Mouse (Mus musculus) cerebellum, adult 2 months (tissue): ENCODE results near the gene Mylk3. TPM values are rescaled to one million over a fixed set of nuclear protein-coding genes. Genes with fewer than 3 reads are reported as not detected.

Source experiments
- DNase-seq, 2 experiments: peaks; one replicate each; pipeline ENCODE4 v3.0.0; 2021
- H3K27ac ChIP-seq: fragments of 200-500 bp; 2 replicates; pipeline ENCODE4 v1.5.1; 2012; ENCODE audit warnings: low read length, control low read depth, inconsistent platforms; ENCODE audit not compliant: insufficient read depth
- H3K27me3 ChIP-seq: fragments of 200-500 bp; 2 replicates; pipeline ENCODE4 v1.6.1; 2012; ENCODE audit warnings: inconsistent platforms, mild to moderate bottlenecking, low read length, moderate library complexity; ENCODE audit not compliant: control insufficient read depth, insufficient read depth
- H3K4me1 ChIP-seq: fragments of 200-500 bp; 2 replicates; pipeline ENCODE4 v1.6.1; 2011; ENCODE audit warnings: low read length; ENCODE audit not compliant: control insufficient read depth, insufficient read depth
- H3K4me3 ChIP-seq: fragments of 200-500 bp; replicated peaks from 2 replicates; pipeline ENCODE3; 2011; ENCODE audit warnings: mild to moderate bottlenecking, low read depth, low read length, control low read depth; ENCODE audit not compliant: insufficient read depth
- CTCF ChIP-seq: fragments of 200-500 bp; IDR thresholded peaks from 2 replicates; pipeline ENCODE4 v1.5.1; 2011; ENCODE audit warnings: low read depth, mild to moderate bottlenecking, control low read depth, low read length, moderate library complexity, borderline replicate concordance; ENCODE audit not compliant: insufficient read depth
- POLR2A ChIP-seq: fragments of 200-500 bp; IDR thresholded peaks from 2 replicates; pipeline ENCODE4 v1.6.1; 2011; ENCODE audit warnings: low read length, control low read depth, borderline replicate concordance; ENCODE audit not compliant: insufficient read depth
- WGBS: fragments of 180-500 bp; shearing (Covaris S2); methylation state at CpG from one replicate; pipeline ENCODE4 v1.1.7; 2018; 5-methylcytosine and 5-hydroxymethylcytosine counted together
- polyA plus RNA-seq: library from polyadenylated mRNA; depleted of rRNA; stranded (reverse); fragments of >200 nt; gene quantifications from 2 replicates; pipeline ENCODE4 v1.2.3, GENCODE M21; 2012

Gene Mylk3
- polyA plus RNA-seq, 1 experiment = 0.08 TPM

- Histone ChIP-seq H3K27ac (no peak overlapping the region), H3K4me3 (no peak overlapping the region), H3K27me3 (no peaks in the 10 kb centered on the region), H3K4me1 (no peaks in the 10 kb centered on the region)
- TF ChIP-seq POLR2A = no peak
- no peak for TF ChIP-seq CTCF
- DNase-seq = no peak
- 53% methylated on average over 6 of the region's 6 CpGs for WGBS
These were observed 21.0 kb downstream of the Mylk3 start for GRCm38 (mm10) chr8:85365176-85365575.

GRCm38 (mm10) chr8:85364628-85365027 lies 21.5 kb downstream of the Mylk3 start:
- Histone ChIP-seq H3K27ac (no peak overlapping the region), H3K4me3 (no peak overlapping the region), H3K27me3 (no peaks in the 10 kb centered on the region), H3K4me1 (no peaks in the 10 kb centered on the region)
- DNase-seq = no peak
- TF ChIP-seq CTCF (no peak), POLR2A (no peak)
- WGBS = 26% methylated on average over 11 of the region's 11 CpGs

GRCm38 (mm10) chr8:85363406-85363805 lies 22.7 kb downstream of the Mylk3 start:
- DNase-seq = no peak
- Histone ChIP-seq H3K27ac (no peak overlapping the region), H3K27me3 (no peaks in the 10 kb centered on the region), H3K4me3 (no peak overlapping the region), H3K4me1 (no peaks in the 10 kb centered on the region)
- TF ChIP-seq POLR2A (no peak), CTCF (no peak)
- WGBS = 82% methylated on average over 6 of the region's 6 CpGs

GRCm38 (mm10) chr8:85362211-85362610 lies 23.9 kb downstream of the Mylk3 start:
- H3K27ac ChIP-seq = no peak overlapping the region
- DNase-seq = no peak
- H3K4me1 ChIP-seq = no peaks in the 10 kb centered on the region
- H3K27me3 ChIP-seq = no peaks in the 10 kb centered on the region
- 75% methylated on average over 4 of the region's 4 CpGs for WGBS
- TF ChIP-seq POLR2A = no peak
- TF ChIP-seq CTCF = no peak
- no peak overlapping the region for H3K4me3 ChIP-seq

- Histone ChIP-seq H3K4me3 (no peak overlapping the region), H3K27ac (no peak overlapping the region), H3K4me1 (no peaks in the 10 kb centered on the region), H3K27me3 (no peaks in the 10 kb centered on the region)
- WGBS = 71% methylated on average over 4 of the region's 4 CpGs
- TF ChIP-seq CTCF (no peak), POLR2A (no peak)
- DNase-seq = no peak
These were observed 32.9 kb downstream of the Mylk3 start for GRCm38 (mm10) chr8:85353287-85353686.

- no peak overlapping the region for H3K4me3 ChIP-seq
- TF ChIP-seq CTCF (no peak), POLR2A (no peak)
- DNase-seq = no peak
- H3K27ac ChIP-seq = no peak overlapping the region
- no peaks in the 10 kb centered on the region for H3K27me3 ChIP-seq
- 58% methylated on average over 5 of the region's 5 CpGs for WGBS
- no peaks in the 10 kb centered on the region for H3K4me1 ChIP-seq
These were observed 46.1 kb downstream of the Mylk3 start for GRCm38 (mm10) chr8:85339871-85340573.

GRCm38 (mm10) chr8:85337681-85338080 lies 48.5 kb downstream of the Mylk3 start:
- TF ChIP-seq CTCF (no peak), POLR2A (no peak)
- Histone ChIP-seq H3K27me3 (no peaks in the 10 kb centered on the region), H3K4me1 (no peaks in the 10 kb centered on the region), H3K4me3 (no peak overlapping the region), H3K27ac (no peak overlapping the region)
- no peak for DNase-seq
- WGBS = 69% methylated on average over 4 of the region's 4 CpGs

- TF ChIP-seq POLR2A (no peak), CTCF (no peak)
- no peak overlapping the region for H3K27ac ChIP-seq
- no peaks in the 10 kb centered on the region for H3K4me1 ChIP-seq
- H3K27me3 ChIP-seq = no peaks in the 10 kb centered on the region
- WGBS = 80% methylated on average over 6 of the region's 6 CpGs
- no peak overlapping the region for H3K4me3 ChIP-seq
- no peak for DNase-seq
These were observed 49.8 kb downstream of the Mylk3 start for GRCm38 (mm10) chr8:85336211-85336933.
